Mouse (Mus musculus) cerebellum, adult 2 months (tissue): ENCODE results near the gene Gckr.

Source experiments
- CTCF ChIP-seq: fragments of 200-500 bp; IDR thresholded peaks from 2 replicates; pipeline ENCODE4 v1.5.1; 2011; ENCODE audit warnings: low read depth, mild to moderate bottlenecking, control low read depth, low read length, moderate library complexity, borderline replicate concordance; ENCODE audit not compliant: insufficient read depth
- POLR2A ChIP-seq: fragments of 200-500 bp; IDR thresholded peaks from 2 replicates; pipeline ENCODE4 v1.6.1; 2011; ENCODE audit warnings: low read length, control low read depth, borderline replicate concordance; ENCODE audit not compliant: insufficient read depth

DNA sequence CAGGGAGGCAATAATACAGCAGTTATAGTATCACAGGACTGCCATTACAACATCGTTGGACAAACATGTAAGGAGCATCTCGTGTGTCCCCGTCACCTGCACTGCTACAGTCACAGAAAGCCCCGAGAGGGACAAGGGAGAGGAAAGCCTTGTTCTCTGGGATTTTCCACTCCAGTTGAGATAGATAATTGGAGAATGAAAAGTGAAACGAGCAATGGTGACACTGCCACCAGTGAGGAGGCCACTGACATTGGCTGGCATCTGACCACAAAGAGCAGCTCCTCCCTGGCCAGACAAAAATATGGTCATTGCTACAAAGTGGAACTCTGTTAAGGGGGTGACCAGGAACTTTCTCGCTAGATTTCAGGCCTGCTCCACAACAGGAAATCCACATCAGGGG lies 29.6 kb upstream of the Gckr start:
- no peak for TF ChIP-seq CTCF
- no peak for TF ChIP-seq POLR2A
